Mouse (Mus musculus) small intestine, adult 2 months (tissue): ENCODE measurements around the gene Bpifb4.

Experiments used
- CTCF ChIP-seq: fragments of 200-500 bp; IDR thresholded peaks from 2 replicates; pipeline ENCODE4 v1.5.1; 2012; ENCODE audit warnings: low read depth, mild to moderate bottlenecking, control low read depth, inconsistent platforms, low read length, moderate library complexity, mixed read lengths; ENCODE audit not compliant: insufficient replicate concordance, insufficient read length; ENCODE audit errors: extremely low read depth
- POLR2A ChIP-seq: fragments of 200-500 bp; IDR thresholded peaks from 2 replicates; pipeline ENCODE4 v1.6.1; 2012; ENCODE audit warnings: low read depth, mild to moderate bottlenecking, control low read depth, inconsistent platforms, low read length, moderate library complexity

GRCm38 (mm10) chr2:153944567-153944966 is 6.6 kb downstream of the Bpifb4 start:
- TF ChIP-seq CTCF (no peak), POLR2A (no peak)
